Mouse (Mus musculus): ENCODE data around the gene Gm15128.
"Not testable (repeated sequence)": the region's sequence is repeated elsewhere in the genome, so short reads cannot be mapped to it uniquely, and the experiment has no call there.

Gene Gm15128

DNA sequence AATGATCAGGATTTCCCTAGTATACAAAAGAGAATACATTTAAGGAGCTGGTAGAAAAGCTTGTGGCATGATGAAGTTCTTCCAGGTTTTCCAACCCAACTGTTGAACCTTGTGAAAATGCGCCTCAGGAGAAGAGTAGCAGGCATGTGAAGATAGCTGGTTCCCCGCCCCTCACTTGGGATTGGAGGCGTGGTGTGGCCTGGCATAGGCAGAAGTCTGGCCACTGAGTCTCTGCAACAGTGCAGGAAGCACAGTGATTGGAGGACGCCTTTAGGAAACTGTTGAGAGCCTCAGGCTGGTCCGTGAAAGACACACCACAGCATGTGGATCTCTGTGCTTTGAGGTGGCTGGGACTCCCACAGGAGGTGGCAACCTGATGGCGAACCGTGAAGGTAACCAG is at the start of gene Gm15128:
Gm15128 (plus strand) TSS at position 301 of the 400 bp plus-strand sequence.
- not testable (repeated sequence) for DNase-seq

All from lung, postnatal 4 days (tissue).